Mouse (Mus musculus) myocyte (in vitro differentiated cells): ENCODE data around the gene Shisa3. TPM values are rescaled to one million over a fixed set of nuclear protein-coding genes. Genes with fewer than 3 reads are reported as not detected.

Experiments
- H3K27me3 ChIP-seq: one replicate; pipeline ENCODE4 v1.6.1; 2011; ENCODE audit not compliant: control insufficient read depth, insufficient read depth, insufficient read length
- H3K36me3 ChIP-seq: one replicate; pipeline ENCODE4 v1.6.1; 2011; ENCODE audit not compliant: control insufficient read depth, insufficient read depth
- H3K4me2 ChIP-seq: one replicate; pipeline ENCODE4 v1.6.1; 2011; ENCODE audit warnings: low read depth, control low read depth
- H3K4me3 ChIP-seq: one replicate; pipeline ENCODE4 v1.5.1; 2011; ENCODE audit warnings: mild to moderate bottlenecking, control low read depth, moderate library complexity
- H3K79me2 ChIP-seq: one replicate; pipeline ENCODE4 v1.6.1; 2011; ENCODE audit not compliant: control insufficient read depth, insufficient read depth
- H3ac ChIP-seq: one replicate; pipeline ENCODE4 v1.6.1; 2011; ENCODE audit not compliant: control insufficient read depth, insufficient read length
- CEBPB ChIP-seq: IDR thresholded peaks from 2 replicates; pipeline ENCODE4 v1.6.1; 2011; ENCODE audit warnings: mild to moderate bottlenecking, moderate library complexity; ENCODE audit not compliant: poor library complexity, insufficient read depth, severe bottlenecking
- E2F4 ChIP-seq: IDR thresholded peaks from one replicate; pipeline ENCODE4 v1.6.1; 2011; ENCODE audit warnings: mild to moderate bottlenecking, control low read depth, moderate library complexity; ENCODE audit not compliant: insufficient read depth
- MAX ChIP-seq: IDR thresholded peaks from one replicate; pipeline ENCODE4 v1.6.1; 2011; ENCODE audit warnings: low read depth, mild to moderate bottlenecking, control low read depth
- MYOD1 ChIP-seq, 3 experiments: IDR thresholded peaks; one replicate each; pipeline ENCODE4 v1.6.1; 2011; ENCODE audit warnings: control low read depth in 2 of 3, low read depth in 2 of 3, mild to moderate bottlenecking in 2 of 3, moderate library complexity in 1 of 3; ENCODE audit not compliant: insufficient read length in 2 of 3, control insufficient read depth in 1 of 3
- MYOG ChIP-seq, 3 experiments: IDR thresholded peaks; one replicate each; pipeline ENCODE4 v1.6.1; 2011; ENCODE audit warnings: control low read depth in 2 of 3, low read depth in 2 of 3, mild to moderate bottlenecking in 2 of 3; ENCODE audit not compliant: insufficient read length in 2 of 3, control insufficient read depth in 1 of 3, insufficient read depth in 1 of 3
- POLR2A ChIP-seq: IDR thresholded peaks from one replicate; pipeline ENCODE4 v1.6.1; 2011; ENCODE audit warnings: low read depth, mild to moderate bottlenecking, control low read depth, moderate library complexity; ENCODE audit not compliant: insufficient read length
- POLR2AphosphoS2 ChIP-seq: IDR thresholded peaks from one replicate; pipeline ENCODE4 v1.6.1; 2011; ENCODE audit warnings: low read depth, control low read depth; ENCODE audit not compliant: insufficient read length
- REST ChIP-seq: IDR thresholded peaks from one replicate; pipeline ENCODE4 v1.6.1; 2011; ENCODE audit warnings: mild to moderate bottlenecking, control low read depth, moderate library complexity; ENCODE audit not compliant: insufficient read depth, insufficient read length
- SRF ChIP-seq: IDR thresholded peaks from one replicate; pipeline ENCODE4 v1.6.1; 2011; ENCODE audit warnings: low read depth; ENCODE audit not compliant: control insufficient read depth, insufficient read length
- TCF12 ChIP-seq: IDR thresholded peaks from one replicate; pipeline ENCODE4 v1.6.1; 2011; ENCODE audit warnings: mild to moderate bottlenecking, control low read depth; ENCODE audit not compliant: poor library complexity, insufficient read depth, severe bottlenecking
- TCF3 ChIP-seq: IDR thresholded peaks from one replicate; pipeline ENCODE4 v1.6.1; 2011; ENCODE audit warnings: low read depth, control low read depth; ENCODE audit not compliant: insufficient read length
- USF1 ChIP-seq: IDR thresholded peaks from one replicate; pipeline ENCODE4 v1.6.1; 2011; ENCODE audit warnings: low read depth, mild to moderate bottlenecking, control low read depth, moderate library complexity
- polyA plus RNA-seq: library from polyadenylated mRNA; unstranded; fragments of >200 nt; fragmentation: generic; extraction: Trizol; gene quantifications from one replicate; pipeline ENCODE4 v1.2.1, GENCODE M21; 2012; ENCODE audit warnings: missing spikeins

Gene Shisa3
- polyA plus RNA-seq, 1 experiment = not detected

DNA sequence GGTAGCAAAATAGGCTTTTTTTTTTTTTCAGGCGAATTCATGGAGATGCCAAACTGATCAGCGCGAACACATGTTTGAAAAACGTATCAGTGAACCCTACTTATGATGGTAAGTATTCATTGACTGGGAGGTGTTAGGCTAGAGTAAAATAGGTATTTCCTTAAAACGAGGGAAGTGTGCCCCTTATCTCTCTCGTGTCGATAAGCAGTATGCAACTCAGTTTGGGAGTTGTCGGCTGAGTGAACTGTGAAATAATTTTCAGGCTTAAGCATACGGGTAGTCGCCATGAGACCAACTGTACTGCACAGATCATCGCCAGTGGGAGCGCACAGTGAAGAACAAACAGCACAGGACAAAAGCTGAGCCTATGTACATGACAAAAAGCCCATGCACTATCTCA, 13.5 kb downstream of the Shisa3 start:
- Histone ChIP-seq H3ac (no peak overlapping the region), H3K4me3 (no peak overlapping the region), H3K36me3 (no peaks in the 10 kb centered on the region), H3K79me2 (no peaks in the 10 kb centered on the region), H3K4me2 (no peak overlapping the region), H3K27me3 (no peaks in the 10 kb centered on the region)
- no peak for TF ChIP-seq POLR2A
- TF ChIP-seq REST = no peak
- no peak for TF ChIP-seq E2F4
- TF ChIP-seq CEBPB = no peak
- TF ChIP-seq TCF3 = no peak
- no peak for TF ChIP-seq MAX

- no peaks in the 10 kb centered on the region for H3K79me2 ChIP-seq
Measured at GRCm38 (mm10) chr5:67628180-67628940, 20.7 kb downstream of the Shisa3 start.

DNA sequence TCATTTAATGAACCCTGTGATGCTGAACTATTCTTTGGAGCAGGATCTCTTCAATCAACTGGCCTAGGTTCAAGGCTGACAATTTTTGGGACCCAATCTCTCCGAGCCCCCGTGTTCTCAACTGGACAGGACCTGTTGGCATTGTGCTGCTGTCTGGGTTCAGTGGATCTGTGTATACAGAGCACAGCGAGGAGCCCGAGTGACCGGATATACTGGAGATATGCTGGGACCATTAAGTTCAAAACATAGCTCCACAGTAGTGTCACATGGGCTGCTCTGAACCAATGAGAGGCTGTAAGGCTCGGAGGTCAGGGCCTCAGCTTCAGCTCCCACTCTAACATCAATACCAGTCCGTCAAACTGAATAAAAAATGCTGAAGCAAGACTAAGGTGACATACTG, 21.8 kb downstream of the Shisa3 start:
- no peak for TF ChIP-seq SRF
- no peak for TF ChIP-seq TCF12
- no peak for TF ChIP-seq MYOD1 (IDR thresholded peaks at IDR 0.05; ENCODE audit: control insufficient read depth in 1 of 3, insufficient read length in 2 of 3, low read depth in 2 of 3)
- no peak for TF ChIP-seq E2F4
- TF ChIP-seq MYOG (IDR thresholded peaks at IDR 0.05; ENCODE audit: control insufficient read depth in 1 of 3, insufficient read depth in 1 of 3, insufficient read length in 2 of 3, low read depth in 2 of 3) = no peak
- no peak for TF ChIP-seq TCF3
- no peak for TF ChIP-seq REST
- no peak for TF ChIP-seq MAX
- TF ChIP-seq POLR2A = no peak
- TF ChIP-seq CEBPB = no peak
- no peak for TF ChIP-seq POLR2AphosphoS2

More at GRCm38 (mm10) chr5:67628180-67628940, 20.7 kb downstream of the Shisa3 start:
- Histone ChIP-seq H3ac (no peak overlapping the region), H3K4me3 (no peak overlapping the region), H3K27me3 (no peaks in the 10 kb centered on the region), H3K4me2 (no peak overlapping the region), H3K36me3 (no peaks in the 10 kb centered on the region)
- TF ChIP-seq MYOD1 (IDR thresholded peaks at IDR 0.05; ENCODE audit: control insufficient read depth in 1 of 3, insufficient read length in 2 of 3, low read depth in 2 of 3) (no peak), MYOG (IDR thresholded peaks at IDR 0.05; ENCODE audit: control insufficient read depth in 1 of 3, insufficient read depth in 1 of 3, insufficient read length in 2 of 3, low read depth in 2 of 3) (no peak), USF1 (no peak), E2F4 (no peak), POLR2A (no peak), TCF12 (no peak), MAX (no peak), TCF3 (no peak), CEBPB (no peak), SRF (no peak), POLR2AphosphoS2 (no peak), REST (no peak)

GRCm38 (mm10) chr5:67629861-67630260, 22.2 kb downstream of the Shisa3 start:
- Histone ChIP-seq H3ac (no peak overlapping the region), H3K79me2 (no peaks in the 10 kb centered on the region), H3K36me3 (no peaks in the 10 kb centered on the region), H3K27me3 (no peaks in the 10 kb centered on the region), H3K4me2 (no peak overlapping the region), H3K4me3 (no peak overlapping the region)
- no peak for TF ChIP-seq SRF

More for the DNA sequence above, 21.8 kb downstream of the Shisa3 start:
- no peak overlapping the region for H3K4me3 ChIP-seq
- H3K36me3 ChIP-seq = no peaks in the 10 kb centered on the region
- H3K4me2 ChIP-seq = no peak overlapping the region
- no peaks in the 10 kb centered on the region for H3K79me2 ChIP-seq
- H3K27me3 ChIP-seq = no peaks in the 10 kb centered on the region
- no peak overlapping the region for H3ac ChIP-seq

GRCm38 (mm10) chr5:67631261-67631660, 23.6 kb downstream of the Shisa3 start:
- no peak overlapping the region for H3K4me2 ChIP-seq
- H3K36me3 ChIP-seq = no peaks in the 10 kb centered on the region
- no peaks in the 10 kb centered on the region for H3K27me3 ChIP-seq
- TF ChIP-seq REST (no peak), POLR2A (no peak), MYOD1 (IDR thresholded peaks at IDR 0.05; ENCODE audit: control insufficient read depth in 1 of 3, insufficient read length in 2 of 3, low read depth in 2 of 3) (no peak), MAX (no peak), SRF (no peak), TCF12 (no peak), TCF3 (no peak), POLR2AphosphoS2 (no peak), MYOG (IDR thresholded peaks at IDR 0.05; ENCODE audit: control insufficient read depth in 1 of 3, insufficient read depth in 1 of 3, insufficient read length in 2 of 3, low read depth in 2 of 3) (no peak), E2F4 (no peak), CEBPB (no peak), USF1 (no peak)
- no peak overlapping the region for H3K4me3 ChIP-seq
- no peaks in the 10 kb centered on the region for H3K79me2 ChIP-seq
- no peak overlapping the region for H3ac ChIP-seq
